Mouse (Mus musculus) frontal cortex, postnatal 10 days (tissue): ENCODE results near the gene Nf1.

ENCODE experiments used
- DNase-seq, 2 experiments: peaks; one replicate each; pipeline ENCODE4 v3.0.0; 2022; ENCODE audit warnings: low spot score in 2 of 2, mixed read lengths in 1 of 2

The Nf1 gene

GRCm38 (mm10) chr11:79527739-79528384 is 188.4 kb downstream of the Nf1 start:
- no peak for DNase-seq

- no peak for DNase-seq
Measured at GRCm38 (mm10) chr11:79528601-79529000, 189.1 kb downstream of the Nf1 start.

- no peak for DNase-seq
Measured at GRCm38 (mm10) chr11:79529226-79529625, 189.7 kb downstream of the Nf1 start.

- no peak for DNase-seq
Measured at GRCm38 (mm10) chr11:79529736-79530135, 190.2 kb downstream of the Nf1 start.

GRCm38 (mm10) chr11:79530333-79530761 is 190.9 kb downstream of the Nf1 start, which contains the start of the genes Evi2 and Evi2a:
Evi2 (minus strand) TSS chr11:79530589.
Evi2a (minus strand) TSS chr11:79530609.
- DNase-seq = no peak

- DNase-seq = no peak
Measured at GRCm38 (mm10) chr11:79530774-79531173, 191.3 kb downstream of the Nf1 start.

GRCm38 (mm10) chr11:79531485-79531884 is 192.0 kb downstream of the Nf1 start:
- no peak for DNase-seq

GRCm38 (mm10) chr11:79533311-79533710 is 193.8 kb downstream of the Nf1 start:
- no peak for DNase-seq

- no peak for DNase-seq
Measured at GRCm38 (mm10) chr11:79533950-79534690, 194.6 kb downstream of the Nf1 start.

GRCm38 (mm10) chr11:79535554-79535953 is 196.1 kb downstream of the Nf1 start:
- DNase-seq = no peak

GRCm38 (mm10) chr11:79536293-79536692 is 196.8 kb downstream of the Nf1 start:
- no peak for DNase-seq

GRCm38 (mm10) chr11:79552622-79553021 is 213.1 kb downstream of the Nf1 start:
- no peak for DNase-seq

- no peak for DNase-seq
Measured at GRCm38 (mm10) chr11:79560536-79560935, 221.0 kb downstream of the Nf1 start.

- no peak for DNase-seq
Measured at GRCm38 (mm10) chr11:79563493-79563892, 224.0 kb downstream of the Nf1 start.

- no peak for DNase-seq
Measured at GRCm38 (mm10) chr11:79566947-79567346, 227.5 kb downstream of the Nf1 start.

GRCm38 (mm10) chr11:79568197-79568911 is 228.9 kb downstream of the Nf1 start:
- no peak for DNase-seq

GRCm38 (mm10) chr11:79570319-79570718 is 230.8 kb downstream of the Nf1 start:
- no peak for DNase-seq

- DNase-seq = no peak
Measured at GRCm38 (mm10) chr11:79573836-79574235, 234.3 kb downstream of the Nf1 start.

GRCm38 (mm10) chr11:79575383-79576073 is 236.0 kb downstream of the Nf1 start:
- no peak for DNase-seq

- DNase-seq = peak; percentile 53 to 70
Measured at GRCm38 (mm10) chr11:79577741-79578140, 238.2 kb downstream of the Nf1 start.

GRCm38 (mm10) chr11:79580660-79581059 is 241.2 kb downstream of the Nf1 start:
- DNase-seq = no peak

GRCm38 (mm10) chr11:79581257-79581656 is 241.8 kb downstream of the Nf1 start:
- no peak for DNase-seq
